Mouse (Mus musculus) left cerebral cortex, postnatal 14 days (tissue): ENCODE results near the gene Morc2a. TPM values are rescaled to one million over a fixed set of nuclear protein-coding genes. Genes with fewer than 3 reads are reported as not detected.

ENCODE experiments used
- DNase-seq, 2 experiments: peaks; one replicate each; pipeline ENCODE4 v3.0.0; 2021 to 2022; ENCODE audit warnings: low spot score in 2 of 2, mixed read lengths in 1 of 2
- intact Hi-C: fragments of 180-260 bp; cut with DNase I; formaldehyde crosslinking; loops from one replicate; pipeline ENCODE4 v1.15.1; 2025
- total RNA-seq, 2 experiments: library from RNA; stranded (reverse); gene quantifications; 2 replicates each; pipeline ENCODE4 v1.2.3; 2021

The Morc2a gene
- total RNA-seq, 2 experiments from 2014 or later, result 35.9 to 38.5 TPM

GRCm38 (mm10) chr11:3724726-3725125 lies 75.7 kb downstream of the Morc2a start:
- intact Hi-C loops, result no loop called here
- DNase-seq, result peak in 1 of 2 experiments; percentile 47

GRCm38 (mm10) chr11:3725331-3726054 lies 76.5 kb downstream of the Morc2a start:
- DNase-seq, result no peak
- intact Hi-C loops, result no loop called here

GRCm38 (mm10) chr11:3727438-3728105 lies 78.6 kb downstream of the Morc2a start:
- intact Hi-C loops, result no loop called here
- no peak for DNase-seq

GRCm38 (mm10) chr11:3731469-3731868 lies 82.5 kb downstream of the Morc2a start:
- intact Hi-C loops, result no loop called here
- DNase-seq, result no peak

- DNase-seq, result no peak
- intact Hi-C loops, result no loop called here
These were observed 85.1 kb downstream of the Morc2a start for GRCm38 (mm10) chr11:3733933-3734636.

- DNase-seq, result peak; percentile 37 to 45
- intact Hi-C loops, result no loop called here
These were observed 86.7 kb downstream of the Morc2a start for GRCm38 (mm10) chr11:3735715-3736114.

GRCm38 (mm10) chr11:3738778-3739177 lies 89.8 kb downstream of the Morc2a start:
- no peak for DNase-seq
- intact Hi-C loops, result no loop called here

Other genes with a start within 250 kb of the Morc2a start
- 100 to 1,000 TPM; 101 to 104 TPM for gene Limk2, start 240.0 kb upstream of the Morc2a start, total RNA-seq
- 10 to 100 TPM; 21.7 to 22.4 TPM for gene Rnf185, start 196.8 kb upstream of the Morc2a start, total RNA-seq
- 1 to 10 TPM; 3.6 to 7.2 TPM for gene Pla2g3, start 160.9 kb upstream of the Morc2a start, total RNA-seq
- gene Inpp5j, start 144.4 kb upstream of the Morc2a start, total RNA-seq, result 10 to 100 TPM; 51.7 to 53.4 TPM
- gene Selenom, start 134.5 kb upstream of the Morc2a start, total RNA-seq, result 100 to 1,000 TPM; 156 to 170 TPM
- 10 to 100 TPM; 10.8 to 13.1 TPM for gene Smtn, start 108.6 kb upstream of the Morc2a start, total RNA-seq
- 100 to 1,000 TPM; 153 to 161 TPM for gene Osbp2, start 214.7 kb downstream of the Morc2a start, total RNA-seq
- under 1 TPM; 0.40 to 0.49 TPM for gene 4921536K21Rik, start 245.9 kb downstream of the Morc2a start, total RNA-seq
- gene Dusp18, start 246.0 kb downstream of the Morc2a start, total RNA-seq, result 10 to 100 TPM; 24.0 to 29.6 TPM